In the genomic region with DNA sequence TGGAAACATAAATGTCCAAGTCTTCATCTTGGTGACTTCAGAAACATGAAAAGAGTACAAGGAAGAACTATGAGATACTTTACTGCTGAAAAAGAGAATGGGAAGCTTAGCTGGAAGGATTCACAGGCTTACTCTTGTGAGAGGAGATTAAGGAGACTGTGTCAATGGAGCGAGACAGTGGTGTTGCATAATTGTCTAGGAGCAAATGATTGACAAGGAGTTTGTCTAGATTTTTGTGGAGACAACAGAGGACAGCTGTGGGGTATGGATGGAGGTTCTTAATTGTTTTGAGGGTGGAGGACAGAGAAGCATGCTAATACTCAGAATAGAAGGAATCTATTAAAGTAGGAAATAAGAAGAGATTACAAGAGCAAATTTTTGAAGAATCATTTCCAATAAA, we compare ENCODE assay signal across 22 mouse cellular contexts.
A peak's percentile ranks its signal among the peaks of the same experiment; 100 is the strongest.
DNase-seq lines count a peak whose midpoint lies in the region; ATAC-seq and TF ChIP-seq lines count a peak whose summit lies in the region.
"Had no signal": no experiment of that assay in that cellular context is flagged by ENCODE, and none has a peak within 500 bp of the region (broad histone marks: within the 10 kb centered on the region; RNA-seq: fewer than 3 reads in every experiment).

No protein-coding gene starts in this region.

- H3K27ac ChIP-seq in kidney, embryonic 15.5 days = no peak overlapping the region
- H3K27ac ChIP-seq: embryonic facial prominence, embryonic 13.5 days; embryonic facial prominence, embryonic 15.5 days; forebrain, embryonic 10.5 days; forebrain, embryonic 12.5 days had no signal

- H3K79me2 ChIP-seq in myocyte (ENCODE audit: control insufficient read depth, insufficient read depth) = peaks cover 15% of the 10 kb centered on the region

- H3K9ac ChIP-seq in kidney, embryonic 15.5 days = no peak overlapping the region
- H3K9ac ChIP-seq: embryonic facial prominence, embryonic 13.5 days; embryonic facial prominence, embryonic 15.5 days; forebrain, embryonic 12.5 days had no signal

- H3K27me3 ChIP-seq in kidney, embryonic 15.5 days = no peaks in the 10 kb centered on the region
- H3K27me3 ChIP-seq in myocyte (ENCODE audit: control insufficient read depth, insufficient read depth, insufficient read length) = no peaks in the 10 kb centered on the region
- H3K27me3 ChIP-seq: embryonic facial prominence, embryonic 13.5 days; embryonic facial prominence, embryonic 15.5 days; forebrain, embryonic 12.5 days had no signal

- no peak overlapping the region for H3K4me2 ChIP-seq in kidney, embryonic 15.5 days
- H3K4me2 ChIP-seq in myocyte (ENCODE audit: low read depth) = no peak overlapping the region
- H3K4me2 ChIP-seq: embryonic facial prominence, embryonic 13.5 days; embryonic facial prominence, embryonic 15.5 days; forebrain, embryonic 12.5 days had no signal

- no peaks in the 10 kb centered on the region for H3K36me3 ChIP-seq in kidney, embryonic 15.5 days
- no peaks in the 10 kb centered on the region for H3K36me3 ChIP-seq in myocyte (ENCODE audit: control insufficient read depth, insufficient read depth)
- H3K36me3 ChIP-seq: embryonic facial prominence, embryonic 13.5 days; embryonic facial prominence, embryonic 15.5 days; forebrain, embryonic 10.5 days; forebrain, embryonic 12.5 days had no signal

- intact Hi-C loops in left cerebral cortex, postnatal 36 days (cut with DNase I) = no loop called here

- TF ChIP-seq POLR2A in myocyte (IDR thresholded peaks at IDR 0.05; ENCODE audit: insufficient read length, low read depth) = no peak

- peak; percentile 7 for DNase-seq in kidney, adult 9 months
- DNase-seq in kidney, postnatal 36 days = no peak
- no peak for DNase-seq in kidney, adult 8-10 months
- no peak for DNase-seq in left cerebral cortex, postnatal 36 days (ENCODE audit: low spot score in 2 of 2)
- DNase-seq: adrenal gland, adult 2 months; adrenal gland, postnatal 10 days; adrenal gland, postnatal 25 days; cerebellum, adult 11 months; cerebellum, adult 18-20 months; cerebellum, adult 8-10 months; cerebellum, adult 9-11 months; cerebellum, postnatal 14 days; cerebellum, postnatal 36 days; embryo, embryonic 11 days had no signal

- no peaks in the 10 kb centered on the region for H3K9me3 ChIP-seq in kidney, embryonic 15.5 days (replicated peaks)
- H3K9me3 ChIP-seq: embryonic facial prominence, embryonic 13.5 days; embryonic facial prominence, embryonic 15.5 days; forebrain, embryonic 10.5 days; forebrain, embryonic 12.5 days had no signal

- WGBS in kidney, embryonic 15.5 days = 66% methylated on average over 1 of the region's 1 CpGs

- H3K4me3 ChIP-seq in kidney, embryonic 15.5 days (replicated peaks) = no peak overlapping the region
- H3K4me3 ChIP-seq in myocyte = no peak overlapping the region
- H3K4me3 ChIP-seq: embryonic facial prominence, embryonic 13.5 days; embryonic facial prominence, embryonic 15.5 days; erythroblast, embryonic 14.5 days; forebrain, embryonic 10.5 days; forebrain, embryonic 12.5 days had no signal

- H3ac ChIP-seq in myocyte (ENCODE audit: control insufficient read depth, insufficient read length) = no peak overlapping the region

- ATAC-seq in kidney, embryonic 15.5 days (replicated peaks; ENCODE audit: low FRiP score) = 0 out of 2 replicates have a peak, but pooled peaks have one; percentile 56
- ATAC-seq: forebrain, embryonic 14.5 days had no signal

- 0 out of 2 replicates have a peak, but pooled peaks cover 3% of the 10 kb centered on the region for H3K4me1 ChIP-seq in kidney, embryonic 15.5 days
- H3K4me1 ChIP-seq: embryonic facial prominence, embryonic 13.5 days; embryonic facial prominence, embryonic 15.5 days; forebrain, embryonic 12.5 days had no signal

TF ChIP-seq in myocyte, 11 proteins besides CTCF, POLR2A, EP300 and RAD21:
- TF ChIP-seq E2F4 (IDR thresholded peaks at IDR 0.05; ENCODE audit: insufficient read depth) (no peak), MYOD1 (IDR thresholded peaks at IDR 0.05; ENCODE audit: control insufficient read depth in 1 of 3, insufficient read length in 2 of 3, low read depth in 2 of 3) (peak in 1 of 3 experiments; percentile 22), CEBPB (IDR thresholded peaks at IDR 0.05; ENCODE audit: insufficient read depth, poor library complexity, severe bottlenecking) (peak; percentile 55; the same call in 1 of the 2 replicates)
